Mouse (Mus musculus): ENCODE results near the gene Sec24c.

GRCm38 (mm10) chr14:20658326-20658725 is 15.8 kb upstream of the Sec24c start:
- TF ChIP-seq GATA1 (IDR thresholded peaks at IDR 0.05; ENCODE audit: low read length) (no peak), TAL1 (IDR thresholded peaks at IDR 0.05; ENCODE audit: low read length) (no peak)
